Mouse (Mus musculus): ENCODE data around the gene Aebp1. TPM values are rescaled to one million over a fixed set of nuclear protein-coding genes. Genes with fewer than 3 reads are reported as not detected.
"Not testable (repeated sequence)": the region's sequence is repeated elsewhere in the genome, so short reads cannot be mapped to it uniquely, and the experiment has no call there.

The Aebp1 gene
- polyA plus RNA-seq, 1 experiment: 14.0 TPM

DNA sequence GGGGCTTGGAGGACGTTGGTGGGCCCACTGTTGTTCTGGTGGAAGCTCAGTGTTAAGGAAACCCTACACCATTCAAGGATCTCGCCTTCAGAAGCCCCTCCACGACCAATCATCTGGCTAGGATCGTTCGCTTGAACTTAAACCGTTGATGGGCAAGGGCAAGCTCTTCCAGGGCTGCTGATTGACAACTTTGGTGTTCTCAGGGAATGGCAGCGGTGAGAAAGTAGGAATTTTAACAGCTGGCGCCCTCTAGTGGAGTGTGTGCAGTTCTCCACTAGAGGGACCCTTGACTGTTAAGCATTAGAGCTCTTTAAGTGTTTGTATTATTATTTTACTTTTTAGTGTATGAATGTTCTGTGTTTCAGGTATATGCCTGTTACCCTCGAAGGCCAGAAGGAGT is 24.4 kb downstream of the Aebp1 start:
- TF ChIP-seq POLR2A (IDR thresholded peaks at IDR 0.05; ENCODE audit: extremely low read depth, insufficient read depth, low read length): no peak
- peak; percentile 86 for TF ChIP-seq CTCF (IDR thresholded peaks at IDR 0.05; ENCODE audit: extremely low read depth, insufficient read depth, low read length)
- Histone ChIP-seq H3K27ac (ENCODE audit: insufficient read depth, low read length) (no peak overlapping the region), H3K4me3 (ENCODE audit: insufficient read depth, low read length) (no peak overlapping the region), H3K4me1 (ENCODE audit: control insufficient read depth, insufficient read depth, low read length) (no peaks in the 10 kb centered on the region)

DNA sequence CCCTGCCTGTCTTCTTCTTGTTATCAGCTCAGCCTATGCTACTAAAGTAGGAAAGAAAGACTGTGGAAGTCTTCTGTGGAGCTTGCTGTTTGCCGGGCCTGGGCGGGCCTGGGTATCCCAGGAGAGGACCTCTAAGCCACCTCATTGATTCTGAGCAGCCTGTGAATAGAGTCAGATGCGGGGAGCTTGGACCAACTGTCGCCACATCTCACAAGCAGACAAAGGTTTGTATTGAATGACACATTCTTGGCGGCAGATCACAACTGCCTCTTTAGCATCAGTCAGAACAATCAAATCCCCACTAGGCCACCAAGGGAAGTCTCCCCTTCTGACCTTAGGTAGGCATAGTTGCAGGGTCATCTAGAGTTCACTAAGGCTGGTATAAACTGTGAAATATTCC is 25.5 kb downstream of the Aebp1 start:
- Histone ChIP-seq H3K27ac (ENCODE audit: insufficient read depth, low read length) (no peak overlapping the region), H3K4me3 (ENCODE audit: insufficient read depth, low read length) (no peak overlapping the region), H3K4me1 (ENCODE audit: control insufficient read depth, insufficient read depth, low read length) (no peaks in the 10 kb centered on the region)
- no peak for TF ChIP-seq CTCF (IDR thresholded peaks at IDR 0.05; ENCODE audit: extremely low read depth, insufficient read depth, low read length)
- TF ChIP-seq POLR2A (IDR thresholded peaks at IDR 0.05; ENCODE audit: extremely low read depth, insufficient read depth, low read length): no peak

DNA sequence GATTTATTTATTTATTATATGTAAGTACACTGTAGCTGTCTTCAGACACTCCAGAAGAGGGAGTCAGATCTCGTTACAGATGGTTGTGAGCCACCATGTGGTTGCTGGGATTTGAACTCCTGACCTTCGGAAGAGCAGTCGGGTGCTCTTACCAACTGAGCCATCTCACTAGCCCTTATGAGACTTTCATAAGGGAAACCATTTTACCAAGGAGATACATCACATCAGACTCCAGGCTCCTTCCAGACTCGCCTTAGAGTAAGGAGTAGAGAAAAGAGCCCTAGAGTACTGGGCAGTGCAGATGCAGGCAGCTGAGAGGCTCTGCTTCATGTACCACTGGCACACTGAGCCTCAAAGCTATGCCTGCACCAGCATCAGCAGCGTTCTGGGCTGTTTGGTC is 26.8 kb downstream of the Aebp1 start:
- H3K4me1 ChIP-seq (ENCODE audit: control insufficient read depth, insufficient read depth, low read length); H3K4me3 ChIP-seq (ENCODE audit: insufficient read depth, low read length); H3K27ac ChIP-seq (ENCODE audit: insufficient read depth, low read length): not testable (repeated sequence)

DNA sequence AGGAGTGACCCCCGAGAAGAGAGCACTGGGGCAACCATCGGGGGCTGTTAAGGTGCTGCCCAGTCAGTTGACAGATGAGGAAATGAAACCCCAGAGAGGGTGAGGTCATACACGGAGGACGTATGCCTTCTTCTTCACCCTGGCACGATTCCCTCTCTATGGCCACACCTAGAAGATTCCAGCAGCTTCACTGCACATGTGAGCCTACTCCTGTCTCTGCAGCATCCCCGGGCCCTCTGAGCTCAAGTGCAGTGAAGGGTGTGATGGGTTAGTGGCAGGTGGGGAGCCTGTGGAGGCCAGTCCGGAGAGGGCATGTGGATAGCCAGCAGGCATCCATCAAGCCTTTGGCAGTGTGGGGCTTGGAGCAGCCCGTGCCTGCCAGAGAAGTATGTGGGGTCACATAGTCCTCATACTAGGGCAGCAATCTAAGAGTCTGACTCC is 30.4 kb downstream of the Aebp1 start:
- no peak for TF ChIP-seq CTCF (IDR thresholded peaks at IDR 0.05; ENCODE audit: extremely low read depth, insufficient read depth, low read length)
- TF ChIP-seq POLR2A (IDR thresholded peaks at IDR 0.05; ENCODE audit: extremely low read depth, insufficient read depth, low read length): no peak
- Histone ChIP-seq H3K4me3 (ENCODE audit: insufficient read depth, low read length) (no peak overlapping the region), H3K27ac (ENCODE audit: insufficient read depth, low read length) (no peak overlapping the region), H3K4me1 (ENCODE audit: control insufficient read depth, insufficient read depth, low read length) (no peaks in the 10 kb centered on the region)

DNA sequence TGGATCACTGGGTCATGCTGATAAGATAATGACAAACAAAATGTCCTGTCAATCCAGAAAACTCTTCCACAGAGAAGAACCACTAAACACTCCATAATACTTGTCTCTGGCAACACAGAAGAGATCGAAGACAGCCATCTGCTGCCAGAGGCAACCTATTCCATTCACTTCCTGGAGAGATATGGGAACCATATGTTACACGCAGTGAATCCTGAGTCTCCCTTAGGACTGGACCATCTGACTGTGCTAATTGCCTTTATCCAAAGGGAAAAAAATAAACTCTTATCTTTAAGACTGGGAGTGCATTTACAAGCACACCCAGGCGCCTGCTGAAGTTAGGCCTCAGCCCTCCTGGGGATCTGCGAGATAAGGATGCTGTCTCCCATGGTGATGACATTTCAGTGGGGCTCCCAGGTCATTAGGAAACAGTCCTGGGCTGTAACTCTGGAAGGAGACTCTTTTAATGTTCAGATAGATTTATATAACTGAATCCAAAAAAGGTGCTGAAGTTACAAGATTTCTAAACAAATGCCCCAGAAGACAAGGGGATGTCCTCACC is 31.1 kb downstream of the Aebp1 start:
- H3K4me3 ChIP-seq (ENCODE audit: insufficient read depth, low read length): no peak overlapping the region
- TF ChIP-seq POLR2A (IDR thresholded peaks at IDR 0.05; ENCODE audit: extremely low read depth, insufficient read depth, low read length): no peak
- no peak for TF ChIP-seq CTCF (IDR thresholded peaks at IDR 0.05; ENCODE audit: extremely low read depth, insufficient read depth, low read length)
- no peaks in the 10 kb centered on the region for H3K4me1 ChIP-seq (ENCODE audit: control insufficient read depth, insufficient read depth, low read length)
- H3K27ac ChIP-seq (ENCODE audit: insufficient read depth, low read length): no peak overlapping the region

DNA sequence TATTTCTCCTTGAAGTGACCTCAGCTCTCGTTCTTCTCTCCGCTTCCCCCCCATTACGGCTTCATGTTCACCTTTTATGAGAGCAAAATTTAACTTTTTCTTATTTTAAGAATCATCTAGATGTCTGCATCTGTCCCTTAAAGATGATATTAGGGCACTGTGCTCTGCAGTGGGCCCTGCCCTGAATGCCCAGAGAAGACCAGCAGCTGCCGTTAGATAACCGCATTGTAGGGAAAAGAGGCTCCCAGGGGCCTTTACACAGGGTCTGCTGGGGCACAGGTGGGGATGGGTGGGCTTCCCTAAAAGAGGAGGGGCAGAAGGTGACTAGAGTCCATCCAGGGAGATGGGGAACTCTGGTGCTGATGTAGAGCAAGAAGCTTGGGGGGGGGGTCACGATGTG is 32.1 kb downstream of the Aebp1 start:
- no peak overlapping the region for H3K4me3 ChIP-seq (ENCODE audit: insufficient read depth, low read length)
- no peak overlapping the region for H3K27ac ChIP-seq (ENCODE audit: insufficient read depth, low read length)
- TF ChIP-seq CTCF (IDR thresholded peaks at IDR 0.05; ENCODE audit: extremely low read depth, insufficient read depth, low read length): no peak
- H3K4me1 ChIP-seq (ENCODE audit: control insufficient read depth, insufficient read depth, low read length): no peaks in the 10 kb centered on the region

DNA sequence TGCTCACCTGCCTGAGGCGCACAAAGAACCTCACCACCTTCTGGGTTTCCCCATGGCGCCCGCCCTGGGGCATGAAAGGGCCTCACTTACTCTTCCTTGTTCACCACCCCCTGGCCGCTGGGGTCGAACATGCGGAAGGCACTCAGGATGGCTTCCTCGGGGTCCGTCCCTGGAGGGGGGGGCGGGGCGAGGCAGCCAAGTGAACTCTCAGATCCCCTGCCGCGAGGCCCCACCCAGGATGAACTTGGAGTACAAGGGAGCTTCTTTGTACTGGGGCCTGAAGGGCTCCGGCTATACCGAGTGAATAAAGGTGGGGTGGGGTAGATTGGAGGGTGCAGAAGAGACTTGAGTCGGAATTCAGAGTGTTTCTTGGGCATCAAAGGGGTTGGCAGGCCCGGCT is 35.5 kb downstream of the Aebp1 start:
- Histone ChIP-seq H3K4me3 (ENCODE audit: insufficient read depth, low read length) (no peak overlapping the region), H3K4me1 (ENCODE audit: control insufficient read depth, insufficient read depth, low read length) (0 out of 2 replicates have a peak, but pooled peaks cover under 1% of the 10 kb centered on the region), H3K27ac (ENCODE audit: insufficient read depth, low read length) (no peak overlapping the region)
- TF ChIP-seq POLR2A (IDR thresholded peaks at IDR 0.05; ENCODE audit: extremely low read depth, insufficient read depth, low read length) (no peak), CTCF (IDR thresholded peaks at IDR 0.05; ENCODE audit: extremely low read depth, insufficient read depth, low read length) (no peak)

DNA sequence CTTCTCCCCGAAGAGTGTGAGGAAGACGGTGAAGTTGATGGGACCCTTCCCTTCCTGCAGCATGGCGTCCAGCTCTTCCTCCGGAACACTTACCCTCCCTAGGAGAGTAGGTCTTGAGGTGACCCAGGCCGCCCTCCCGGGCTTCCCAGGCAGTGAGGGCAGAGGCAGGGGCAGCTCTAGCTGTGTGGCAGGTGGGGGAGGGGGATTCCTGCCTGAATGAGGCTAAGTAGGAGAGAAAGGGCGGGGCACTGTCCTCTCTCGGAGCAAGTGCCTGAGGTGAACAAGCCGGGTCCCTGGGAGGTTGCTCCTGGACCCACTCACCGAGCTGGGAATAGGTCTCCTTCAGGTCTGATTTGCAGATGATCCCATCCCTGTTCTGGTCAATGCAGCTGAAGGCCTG is 36.1 kb downstream of the Aebp1 start:
- TF ChIP-seq POLR2A (IDR thresholded peaks at IDR 0.05; ENCODE audit: extremely low read depth, insufficient read depth, low read length) (no peak), CTCF (IDR thresholded peaks at IDR 0.05; ENCODE audit: extremely low read depth, insufficient read depth, low read length) (no peak)
- 0 out of 2 replicates have a peak, but pooled peaks cover 2% of the 10 kb centered on the region for H3K4me1 ChIP-seq (ENCODE audit: control insufficient read depth, insufficient read depth, low read length)
- H3K4me3 ChIP-seq (ENCODE audit: insufficient read depth, low read length): no peak overlapping the region
- no peak overlapping the region for H3K27ac ChIP-seq (ENCODE audit: insufficient read depth, low read length)

DNA sequence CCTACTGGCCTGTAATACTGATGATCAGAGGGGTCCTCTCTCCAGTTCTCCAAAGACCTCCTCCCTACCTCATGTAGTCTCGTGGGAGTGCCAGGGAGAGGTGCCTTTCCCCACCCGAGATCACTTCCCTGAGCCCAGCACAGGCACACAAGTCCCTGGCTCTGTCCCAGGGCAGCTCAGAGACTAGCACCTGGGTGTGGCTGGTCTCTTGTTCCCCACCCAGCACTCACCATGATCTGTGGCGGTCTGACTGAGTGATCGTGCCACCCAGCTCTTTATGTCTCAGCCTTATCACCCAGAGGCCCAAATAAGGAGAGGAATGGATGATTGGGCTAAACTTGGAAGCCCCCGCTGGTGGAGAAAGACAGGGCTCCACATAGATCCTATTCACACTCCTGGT is 36.8 kb downstream of the Aebp1 start, which contains the start of gene Myl7:
Gene Myl7, minus strand, starts transcription at position 252 of the 400 bp plus-strand sequence.
- H3K4me3 ChIP-seq (ENCODE audit: insufficient read depth, low read length): no peak within 1 kb of the TSS
- no peak for TF ChIP-seq POLR2A (IDR thresholded peaks at IDR 0.05; ENCODE audit: extremely low read depth, insufficient read depth, low read length)
- TF ChIP-seq CTCF (IDR thresholded peaks at IDR 0.05; ENCODE audit: extremely low read depth, insufficient read depth, low read length): no peak
- 0 out of 2 replicates have a peak, but pooled peaks cover 2% of the 10 kb centered on the region for H3K4me1 ChIP-seq (ENCODE audit: control insufficient read depth, insufficient read depth, low read length)
- no peak within 1 kb of the TSS for H3K27ac ChIP-seq (ENCODE audit: insufficient read depth, low read length)

DNA sequence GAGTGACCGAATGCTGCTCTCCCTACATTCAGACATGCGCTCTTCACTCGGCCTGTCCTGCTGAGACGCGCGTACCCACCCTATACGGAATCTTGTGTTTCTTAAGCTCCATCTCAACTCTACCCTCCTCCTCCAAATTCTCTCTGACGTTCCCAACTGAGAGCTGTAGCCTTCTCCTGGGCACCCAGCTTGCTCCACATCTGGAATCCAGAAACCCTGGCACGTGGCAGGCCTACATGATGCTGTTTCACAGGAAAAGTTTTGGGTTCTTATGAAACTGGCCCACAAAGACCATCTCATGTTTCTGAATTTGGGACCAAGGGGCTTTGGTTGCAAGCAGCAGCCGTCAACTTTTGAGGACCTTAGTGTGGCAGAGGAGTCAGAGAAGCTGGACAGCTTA is 37.5 kb downstream of the Aebp1 start:
- 0 out of 2 replicates have a peak, but pooled peaks cover 3% of the 10 kb centered on the region for H3K4me1 ChIP-seq (ENCODE audit: control insufficient read depth, insufficient read depth, low read length)
- H3K4me3 ChIP-seq (ENCODE audit: insufficient read depth, low read length): no peak overlapping the region
- H3K27ac ChIP-seq (ENCODE audit: insufficient read depth, low read length): no peak overlapping the region
- TF ChIP-seq POLR2A (IDR thresholded peaks at IDR 0.05; ENCODE audit: extremely low read depth, insufficient read depth, low read length) (no peak), CTCF (IDR thresholded peaks at IDR 0.05; ENCODE audit: extremely low read depth, insufficient read depth, low read length) (no peak)
